Mouse (Mus musculus): ENCODE results near the gene Fbxw27.
"Not testable (repeated sequence)": the region's sequence is repeated elsewhere in the genome, so short reads cannot be mapped to it uniquely, and the experiment has no call there.

Gene Fbxw27

DNA sequence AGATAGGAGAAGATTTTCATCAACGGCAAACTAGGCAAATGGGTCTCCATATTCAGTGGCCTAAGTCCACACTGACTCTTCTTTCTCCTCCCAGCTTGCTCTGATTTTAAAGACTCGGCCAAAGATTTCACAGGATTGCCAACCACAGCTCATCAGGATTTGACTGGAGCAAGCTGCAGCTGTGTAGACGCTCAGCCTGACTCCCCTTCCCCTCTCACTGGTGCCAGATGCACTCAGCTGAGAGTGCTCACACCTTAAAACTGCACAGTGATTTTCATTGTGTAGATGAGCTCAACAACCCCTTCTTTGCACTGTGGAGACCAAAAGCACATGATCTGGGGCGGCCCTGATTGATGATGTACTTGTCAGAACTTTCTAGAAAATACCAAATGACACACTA, at the start of gene Fbxw27:
Gene Fbxw27 (minus strand): TSS at position 101 of the 400 bp plus-strand sequence.
- DNase-seq (ENCODE audit: low read depth) = not testable (repeated sequence)

DNA sequence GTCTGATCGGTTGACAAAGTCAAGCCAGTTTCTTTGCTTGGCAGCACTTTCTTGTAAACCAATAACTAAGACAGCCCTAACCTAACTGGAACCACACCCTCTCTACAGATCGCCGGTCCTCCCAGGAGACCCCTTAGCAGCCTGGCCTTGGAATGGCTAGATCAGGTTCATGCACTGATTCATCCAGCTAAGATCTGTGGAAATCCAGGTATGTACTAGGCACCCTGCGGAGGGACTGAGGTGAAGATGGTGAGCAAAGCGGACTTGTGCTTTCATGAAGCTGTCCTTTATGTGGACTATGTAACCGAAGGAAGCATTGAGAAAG, 42.6 kb upstream of the Fbxw27 start:
- DNase-seq (ENCODE audit: low read depth) = no peak

DNA sequence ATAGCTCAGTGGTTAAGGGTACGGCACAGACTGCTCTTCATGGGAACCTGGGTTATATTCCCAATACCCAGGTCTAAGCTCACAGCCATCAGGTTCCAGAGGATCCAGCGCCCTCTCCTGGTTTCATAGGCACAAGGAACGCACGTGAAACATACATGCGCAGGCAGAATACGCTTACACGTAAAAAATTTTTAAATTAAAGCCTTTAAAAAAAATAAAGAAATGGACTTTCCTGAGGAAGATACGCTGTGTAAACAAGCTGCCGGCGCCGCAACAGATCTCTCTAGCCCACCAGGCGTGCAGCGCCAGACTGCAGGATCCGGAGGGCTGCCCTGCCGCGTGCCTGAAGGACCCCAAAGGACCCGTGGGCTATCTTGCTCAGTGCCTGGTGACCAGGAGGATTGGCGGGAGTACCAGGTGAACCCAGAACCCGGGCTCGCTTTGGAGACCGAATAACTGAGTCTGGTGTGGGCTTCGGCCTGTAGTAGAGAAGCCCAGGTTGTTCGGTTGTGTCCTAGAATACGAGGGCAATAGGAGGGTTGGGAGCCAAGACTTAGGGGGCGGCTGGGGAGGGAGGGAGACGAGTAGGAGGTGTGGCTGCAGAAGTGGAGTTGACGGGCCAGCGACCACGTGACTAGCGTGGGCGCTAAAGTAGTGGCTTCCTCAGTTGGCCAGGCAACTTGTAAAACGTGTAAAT, 42.1 kb upstream of the Fbxw27 start, which contains the start of gene Nme6:
Gene Nme6 (plus strand): TSS at position 359 of the 697 bp plus-strand sequence.
- peak; percentile 75 for DNase-seq (ENCODE audit: low read depth)

DNA sequence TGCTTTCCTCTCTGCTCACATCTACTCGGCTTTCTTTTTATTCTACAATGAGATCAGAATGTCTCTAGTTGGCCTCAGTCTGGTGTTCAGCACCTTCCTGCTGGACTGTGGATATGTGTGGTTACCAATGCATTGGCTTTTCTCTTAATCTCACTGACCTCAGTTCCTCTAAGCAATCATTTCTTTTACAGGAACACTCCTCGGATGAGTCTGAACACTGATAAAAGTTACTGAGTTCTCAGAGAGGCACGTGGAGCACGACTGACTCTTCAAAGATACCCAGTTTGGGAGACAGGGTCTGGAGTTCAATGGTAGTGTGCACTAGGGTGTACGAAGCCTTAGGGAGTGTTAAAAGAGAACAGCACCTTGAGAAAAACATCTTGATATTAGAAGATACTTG, 35.7 kb upstream of the Fbxw27 start:
- no peak for DNase-seq (ENCODE audit: low read depth)

DNA sequence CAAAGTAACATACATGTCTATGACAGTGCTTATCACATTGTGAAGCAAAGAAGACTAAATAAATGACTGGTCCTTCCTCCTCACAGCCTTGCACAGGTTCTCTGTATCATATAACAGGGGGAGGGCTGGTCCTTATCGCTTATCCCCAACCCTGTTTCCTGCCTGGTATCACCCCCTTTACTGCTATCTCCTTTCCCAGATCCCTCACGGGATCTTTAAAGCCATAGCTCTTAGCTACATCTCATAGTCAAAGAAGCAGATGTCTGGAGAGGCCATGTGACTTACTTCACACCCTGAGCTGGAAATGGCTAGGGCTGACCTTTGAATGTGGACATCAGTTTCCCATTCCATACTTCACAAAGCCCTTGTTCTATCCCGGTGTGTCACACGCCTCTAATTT, 35.3 kb upstream of the Fbxw27 start:
- no peak for DNase-seq (ENCODE audit: low read depth)

DNA sequence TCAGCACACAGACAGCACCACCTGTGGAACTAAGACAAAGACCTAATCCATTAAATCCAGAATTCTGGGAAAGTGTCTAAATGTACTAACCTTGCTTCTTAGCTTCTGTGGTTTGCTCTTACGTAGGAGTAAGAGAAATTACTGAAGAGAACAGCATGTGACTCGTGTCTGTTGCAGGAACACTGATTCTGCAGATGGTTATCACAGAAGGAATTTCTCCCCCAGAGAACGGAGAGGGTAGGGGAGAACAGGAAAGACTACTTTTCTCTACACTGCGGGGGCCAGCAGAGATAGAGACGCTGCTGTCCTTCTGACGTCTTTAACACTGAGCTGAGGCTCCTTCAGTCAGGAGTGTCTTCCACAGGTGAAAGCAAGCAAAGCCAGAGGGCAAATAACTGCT, 25.9 kb upstream of the Fbxw27 start:
- no peak for DNase-seq (ENCODE audit: low read depth)

DNA sequence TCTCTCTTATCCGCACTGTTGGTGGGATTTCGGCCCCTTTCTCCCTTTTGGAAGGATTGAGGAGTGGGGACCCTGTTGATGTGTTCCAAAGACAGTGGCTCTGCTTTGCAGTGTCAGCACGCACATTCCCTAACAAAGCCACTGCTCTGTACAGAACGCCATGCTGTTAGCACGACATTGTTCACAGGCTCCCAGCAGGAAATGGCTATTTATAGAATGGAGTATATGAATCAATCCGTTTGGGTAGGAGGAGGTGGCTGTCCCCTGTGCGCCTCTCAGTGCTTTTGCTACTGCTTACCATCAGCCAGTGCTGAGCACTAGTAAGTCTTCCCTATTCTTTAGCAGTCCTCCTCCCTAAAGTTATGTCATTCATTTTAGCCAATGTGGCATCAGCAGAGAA, 23.0 kb upstream of the Fbxw27 start:
- no peak for DNase-seq (ENCODE audit: low read depth)

DNA sequence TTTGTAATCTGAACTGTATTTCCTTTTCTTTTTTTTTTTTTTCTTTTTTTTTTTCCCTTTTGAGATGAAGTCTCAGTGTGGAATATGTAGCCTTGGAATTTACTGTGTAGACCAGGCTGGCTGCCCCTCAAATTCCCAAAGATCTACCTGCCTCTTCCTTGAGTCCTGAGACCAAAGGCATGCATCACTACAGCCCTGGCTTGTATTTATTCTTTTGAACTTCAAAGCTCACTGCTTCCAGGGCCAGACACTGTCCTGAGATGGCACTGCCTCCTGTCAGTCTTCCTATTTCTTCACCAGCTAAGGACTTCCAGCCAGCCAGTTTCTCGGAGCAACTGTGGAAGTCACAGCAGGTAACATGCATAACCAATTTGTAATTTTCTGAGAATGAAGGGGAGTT, 21.5 kb upstream of the Fbxw27 start, which contains the start of gene Spink8:
Gene Spink8 (plus strand): TSS at position 301 of the 400 bp plus-strand sequence.
- DNase-seq (ENCODE audit: low read depth) = no peak

DNA sequence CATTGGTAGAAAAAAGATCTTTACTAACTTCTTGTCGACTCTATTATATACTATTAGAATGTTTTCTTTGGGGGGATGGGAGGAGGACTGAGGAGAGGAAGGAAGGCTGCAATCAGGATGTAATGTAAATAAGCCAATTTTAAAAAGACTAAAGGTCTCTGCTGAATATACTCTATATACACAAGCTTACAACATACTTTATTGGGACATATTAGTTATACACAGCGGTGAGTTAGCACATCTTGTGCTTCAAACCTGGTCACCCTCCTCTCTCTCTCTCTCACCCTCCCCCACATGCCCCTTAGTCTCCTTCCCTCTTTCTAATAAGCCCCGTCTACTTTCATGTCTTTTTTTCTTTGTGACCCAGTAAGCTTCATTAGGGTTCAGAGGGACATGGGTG, 17.4 kb upstream of the Fbxw27 start:
- DNase-seq (ENCODE audit: low read depth) = no peak

DNA sequence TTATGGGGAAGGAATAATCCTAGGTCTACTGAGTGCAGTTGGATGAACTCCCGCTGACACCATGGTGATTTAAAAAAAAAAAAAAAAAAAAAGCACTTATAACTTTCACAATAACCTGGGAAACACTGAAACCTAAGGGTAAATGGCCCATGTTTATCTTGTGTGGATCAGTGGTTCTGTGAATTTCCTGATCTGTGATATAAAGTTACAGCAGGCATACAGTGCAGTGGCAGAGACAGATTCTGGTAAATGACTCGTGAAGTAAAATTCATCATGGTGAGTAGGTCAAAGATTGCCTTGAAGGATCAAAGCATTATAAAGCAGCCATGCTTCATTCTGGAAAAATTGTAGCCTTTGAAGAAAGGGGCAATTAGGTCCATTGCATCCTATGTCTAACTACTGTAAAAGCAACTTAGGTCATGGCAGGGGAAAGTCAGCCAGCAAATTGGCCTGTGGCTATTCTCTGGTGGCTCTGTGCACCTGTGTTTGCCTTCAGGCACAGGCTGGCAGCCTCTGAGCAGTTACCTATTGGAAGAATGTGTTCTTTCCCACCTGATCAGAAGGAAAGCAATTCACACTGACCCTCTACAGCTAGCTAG, 16.3 kb upstream of the Fbxw27 start:
- no peak for DNase-seq (ENCODE audit: low read depth)

DNA sequence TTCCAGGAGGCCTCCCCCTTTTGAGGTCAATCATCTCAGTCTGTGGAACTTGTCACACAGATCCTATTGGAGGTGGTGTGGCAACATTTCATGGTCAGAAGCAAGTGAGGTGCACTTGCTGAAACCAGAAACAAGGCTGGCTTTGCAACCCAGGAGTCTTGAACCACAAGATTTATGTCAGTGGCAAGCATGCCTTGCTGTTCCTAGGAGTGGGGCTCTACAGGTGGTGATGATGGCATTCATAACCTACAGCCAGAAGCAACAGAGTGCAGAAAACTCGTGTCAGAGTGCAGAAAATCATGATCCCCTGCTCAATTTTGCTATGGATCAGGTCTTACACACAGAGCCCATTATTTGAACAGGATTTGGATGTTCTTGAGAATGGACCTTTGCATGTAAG, 15.8 kb upstream of the Fbxw27 start:
- no peak for DNase-seq (ENCODE audit: low read depth)

DNA sequence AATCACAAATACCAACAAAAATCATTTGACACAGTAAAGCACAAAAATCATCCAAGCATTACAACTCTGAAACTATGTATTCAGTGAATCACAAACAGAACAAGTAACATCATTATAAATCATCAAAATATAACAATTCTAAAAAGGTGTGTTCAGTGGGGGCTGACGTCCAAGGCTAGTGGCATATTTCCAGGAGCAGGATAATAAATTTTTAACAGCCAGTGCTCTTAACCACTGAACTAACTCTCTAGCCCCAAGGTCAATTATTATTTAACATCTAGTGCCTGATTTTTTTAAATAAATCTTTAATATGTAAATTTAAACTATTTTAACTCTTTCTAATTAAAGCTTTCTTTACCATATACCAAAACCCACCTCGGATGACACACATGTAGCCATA, 15.1 kb upstream of the Fbxw27 start:
- not testable (repeated sequence) for DNase-seq (ENCODE audit: low read depth)

DNA sequence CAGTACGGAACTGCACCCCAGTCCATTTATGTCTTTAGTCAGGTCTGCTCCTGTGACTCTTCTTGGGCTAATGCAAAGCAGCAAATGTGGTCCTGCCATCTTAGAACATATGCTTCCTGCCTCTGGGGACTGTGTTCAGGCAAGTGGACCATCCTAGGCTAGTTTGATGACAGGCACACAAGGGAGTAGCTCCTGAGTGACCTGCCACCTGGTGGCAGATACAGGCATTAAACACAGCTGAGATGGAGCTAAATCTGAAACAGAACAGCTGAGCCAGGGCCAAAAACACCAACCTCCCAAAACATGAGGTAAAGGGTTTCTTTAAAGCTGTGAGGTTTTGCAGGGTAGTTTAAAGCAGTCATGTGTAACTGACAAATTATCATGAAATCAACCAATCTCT, 7.6 kb upstream of the Fbxw27 start:
- DNase-seq (ENCODE audit: low read depth) = peak; percentile 7

DNA sequence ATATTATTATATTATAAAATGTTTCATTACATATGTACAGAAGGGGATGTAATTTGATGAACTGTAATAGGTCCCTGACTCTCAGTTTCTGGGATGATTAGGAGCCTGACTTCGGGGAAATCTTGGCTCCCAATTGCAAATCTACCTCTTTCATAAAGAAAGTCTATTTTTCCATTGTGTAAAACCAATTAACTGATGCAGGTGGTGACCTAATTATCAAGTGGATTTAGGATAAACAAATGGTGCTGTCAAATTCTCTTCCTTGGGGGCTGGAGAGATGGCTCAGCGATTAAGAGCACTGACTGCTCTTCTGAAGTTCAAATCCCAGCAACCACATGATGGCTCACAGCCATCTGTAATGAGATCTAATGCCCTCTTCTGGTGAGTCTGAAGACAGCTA, 5.3 kb upstream of the Fbxw27 start:
- DNase-seq (ENCODE audit: low read depth) = no peak

DNA sequence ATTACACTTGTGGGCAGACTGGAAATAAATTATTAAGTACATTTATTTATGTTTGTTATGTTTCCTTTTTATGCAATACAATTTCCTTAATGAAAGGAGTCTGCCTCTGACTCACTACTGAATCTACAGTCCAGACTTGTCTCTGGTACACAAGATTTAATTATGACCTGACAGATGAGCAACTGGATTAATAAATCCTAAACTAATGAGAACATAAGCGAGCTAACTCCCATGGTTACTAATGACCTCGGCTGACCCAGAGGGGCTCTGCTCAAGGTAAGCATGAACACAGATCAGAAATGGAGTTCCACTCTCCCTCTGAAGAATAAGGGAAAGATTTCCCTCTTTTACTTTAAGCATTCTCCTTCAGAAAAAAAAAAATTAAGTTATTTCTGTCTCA, 4.8 kb upstream of the Fbxw27 start:
- DNase-seq (ENCODE audit: low read depth) = no peak

DNA sequence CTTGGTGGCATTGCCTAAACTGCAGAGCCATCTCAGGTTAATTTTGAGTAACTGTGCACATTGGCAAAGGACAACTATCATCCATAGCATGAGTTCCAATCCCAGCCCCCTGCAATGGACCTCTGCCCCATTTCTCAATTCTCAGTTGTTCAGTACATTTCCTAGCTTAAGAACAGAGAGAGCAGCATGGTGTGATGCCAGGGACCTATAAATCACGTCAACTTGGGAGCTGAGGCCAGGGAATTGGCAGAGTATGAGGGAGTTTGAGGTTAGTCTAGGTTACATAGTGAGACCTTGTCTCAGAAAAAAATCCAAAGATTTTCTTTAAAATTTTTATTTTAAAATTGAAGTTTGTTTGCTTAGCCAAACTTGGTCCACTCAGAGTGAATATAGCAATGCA, 23.6 kb downstream of the Fbxw27 start:
- not testable (repeated sequence) for DNase-seq (ENCODE audit: low read depth)

DNA sequence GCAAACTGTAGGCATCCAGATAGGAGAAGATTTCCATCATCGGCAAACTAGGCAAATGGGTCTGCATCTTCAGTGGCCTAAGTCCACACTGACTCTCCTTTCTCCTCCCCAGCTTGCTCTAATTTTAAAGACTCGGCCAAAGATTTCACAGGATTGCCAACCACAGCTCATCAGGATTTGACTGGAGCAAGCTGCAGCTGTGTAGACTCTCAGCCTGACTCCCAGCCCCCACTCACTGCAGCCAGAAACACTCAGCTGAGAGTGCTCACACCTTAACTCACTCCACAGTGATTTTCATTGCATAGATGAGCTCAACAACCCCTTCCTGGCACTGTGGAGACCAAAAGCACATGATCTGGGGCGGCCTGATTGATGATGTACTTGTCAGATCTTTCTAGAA, 44.5 kb downstream of the Fbxw27 start, which contains the start of gene Fbxw26:
Gene Fbxw26 (minus strand): TSS at position 101 of the 400 bp plus-strand sequence.
- not testable (repeated sequence) for DNase-seq (ENCODE audit: low read depth)

Data from c-Kit-positive CD71-negative TER-119-negative erythroid progenitor cells, embryonic 14.5 days (primary cell).